Mouse (Mus musculus): ENCODE measurements around the gene Slc7a6os.

- no peak for TF ChIP-seq CTCF (IDR thresholded peaks at IDR 0.05; ENCODE audit: borderline replicate concordance, insufficient read depth, low read depth, low read length)
- no peak for TF ChIP-seq POLR2A (IDR thresholded peaks at IDR 0.05; ENCODE audit: borderline replicate concordance, insufficient read depth, low read length)
These were observed 41.5 kb downstream of the Slc7a6os start for GRCm38 (mm10) chr8:106169017-106169933.
